Mouse (Mus musculus): Measurements from ENCODE around the gene Mep1a.
"Not testable (repeated sequence)": the region's sequence is repeated elsewhere in the genome, so short reads cannot be mapped to it uniquely, and the experiment has no call there.

The Mep1a gene

DNA sequence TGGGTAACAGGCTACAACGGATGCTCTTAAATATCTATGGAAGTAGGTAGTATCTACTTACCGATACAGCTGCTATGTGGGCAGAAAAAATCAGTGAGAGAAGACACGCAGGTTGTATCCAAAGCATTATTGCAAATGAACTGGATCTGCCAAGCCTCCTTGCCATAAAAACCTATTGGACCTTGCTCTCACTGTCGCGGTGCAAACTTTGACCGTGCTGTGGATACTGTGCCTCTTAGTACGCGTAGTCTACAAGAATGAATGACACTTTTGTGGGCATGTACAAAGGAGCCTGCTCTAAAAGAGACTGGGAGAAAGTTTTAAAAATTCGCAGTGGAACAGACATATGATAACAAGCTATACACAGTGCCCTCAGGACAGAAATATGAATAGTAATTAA lies at the start of gene Mep1a:
Gene Mep1a (minus strand): TSS at position 221 of the 400 bp plus-strand sequence.
- DNase-seq (ENCODE audit: low read depth, low spot score): no peak

DNA sequence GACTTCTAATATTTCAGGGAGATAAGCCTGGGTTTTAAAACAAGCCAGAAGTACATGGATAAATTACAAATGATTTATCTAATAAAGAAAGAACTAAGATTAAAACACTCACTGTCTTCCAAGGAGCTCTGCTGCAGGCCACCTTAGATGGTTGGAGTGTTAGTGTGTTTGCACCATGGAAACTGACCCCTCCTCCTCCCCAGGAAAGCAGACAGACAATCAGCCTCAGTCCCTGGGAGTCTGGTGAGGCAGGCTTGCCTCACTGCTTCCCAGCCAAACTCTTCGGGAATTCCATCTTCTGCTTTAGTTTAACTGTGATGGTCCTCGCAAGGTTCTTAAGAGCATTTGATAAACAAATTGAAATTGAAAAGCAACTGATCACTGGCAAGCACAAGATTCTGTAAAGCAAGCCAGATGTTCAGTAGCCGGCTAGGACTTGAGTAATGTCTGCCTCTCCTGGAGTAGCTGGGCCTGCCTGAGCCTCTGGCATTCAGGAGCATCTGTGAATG lies 48.6 kb upstream of the Mep1a start:
- no peak for DNase-seq (ENCODE audit: low read depth, low spot score)

- no peak for DNase-seq (ENCODE audit: low read depth, low spot score)
These were observed 41.4 kb upstream of the Mep1a start for GRCm38 (mm10) chr17:43544040-43544439.

- DNase-seq (ENCODE audit: low read depth, low spot score): no peak
These were observed 40.9 kb upstream of the Mep1a start, which contains the start of gene Ankrd66 for GRCm38 (mm10) chr17:43543539-43543938. TSS of gene Ankrd66 (minus strand) at chr17:43543639.

GRCm38 (mm10) chr17:43538767-43539166 lies 36.2 kb upstream of the Mep1a start:
- no peak for DNase-seq (ENCODE audit: low read depth, low spot score)

- DNase-seq (ENCODE audit: low read depth, low spot score): not testable (repeated sequence)
These were observed 34.2 kb upstream of the Mep1a start for GRCm38 (mm10) chr17:43536841-43537240.

DNA sequence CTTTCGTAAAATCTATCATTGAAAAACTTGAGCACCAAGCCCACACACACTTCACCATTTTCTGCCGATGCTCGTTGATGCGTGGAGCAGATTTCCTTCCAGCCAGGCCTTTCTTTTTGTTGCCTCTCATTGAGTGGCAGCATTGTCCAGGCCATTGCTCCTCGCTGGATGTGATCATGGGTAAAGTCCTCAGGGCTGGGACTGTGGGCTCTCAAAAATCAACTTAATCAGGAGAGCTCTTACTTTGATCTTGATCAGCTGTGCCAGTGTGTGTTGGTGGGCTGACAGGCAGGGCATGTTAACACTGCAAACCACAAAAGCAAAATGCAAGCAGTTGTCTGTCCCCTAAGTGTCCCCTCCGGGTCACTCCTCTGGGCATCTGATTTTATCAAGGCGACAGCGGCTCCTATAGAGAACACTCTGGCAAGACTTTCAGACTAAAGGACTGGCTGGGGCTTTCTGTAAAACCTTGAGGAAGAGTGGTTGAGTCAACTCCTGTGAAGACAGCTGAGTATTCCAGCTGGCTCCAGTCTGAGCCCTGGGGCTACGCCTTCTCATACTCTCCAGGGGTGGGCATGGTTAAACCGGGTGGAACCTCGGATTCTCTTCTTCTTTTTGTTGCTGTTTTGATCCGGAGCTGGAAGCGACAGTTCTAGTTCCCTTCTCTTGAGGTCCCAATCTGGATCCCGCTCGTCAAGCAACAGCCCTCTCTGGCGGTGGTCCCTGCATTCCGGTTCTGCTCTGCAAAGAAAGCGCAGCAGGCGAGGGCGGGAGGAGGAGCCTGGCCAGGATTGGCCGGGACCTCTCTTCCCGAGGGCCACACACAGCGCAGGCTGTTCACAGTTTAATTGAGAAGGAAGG lies 32.0 kb upstream of the Mep1a start:
- DNase-seq (ENCODE audit: low read depth, low spot score): no peak

DNA sequence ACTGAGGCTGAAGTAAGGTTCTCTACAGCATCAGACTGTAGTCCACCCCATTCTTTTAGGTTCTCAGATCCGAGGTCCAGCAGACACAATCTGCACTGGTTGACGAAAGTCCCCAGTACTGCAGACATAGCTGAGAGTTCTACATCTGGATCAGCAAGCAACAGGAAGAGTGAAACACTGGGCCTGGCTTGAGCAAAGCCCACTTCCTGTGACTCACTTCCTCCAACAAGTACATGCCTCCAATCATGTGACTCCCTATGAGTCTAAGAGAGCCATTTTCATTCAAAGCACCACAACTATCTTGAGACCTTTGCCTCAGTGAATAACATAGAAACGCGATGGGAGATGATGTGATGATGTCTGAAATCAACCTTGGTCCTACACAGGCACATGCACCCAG lies 28.6 kb upstream of the Mep1a start:
- no peak for DNase-seq (ENCODE audit: low read depth, low spot score)

DNA sequence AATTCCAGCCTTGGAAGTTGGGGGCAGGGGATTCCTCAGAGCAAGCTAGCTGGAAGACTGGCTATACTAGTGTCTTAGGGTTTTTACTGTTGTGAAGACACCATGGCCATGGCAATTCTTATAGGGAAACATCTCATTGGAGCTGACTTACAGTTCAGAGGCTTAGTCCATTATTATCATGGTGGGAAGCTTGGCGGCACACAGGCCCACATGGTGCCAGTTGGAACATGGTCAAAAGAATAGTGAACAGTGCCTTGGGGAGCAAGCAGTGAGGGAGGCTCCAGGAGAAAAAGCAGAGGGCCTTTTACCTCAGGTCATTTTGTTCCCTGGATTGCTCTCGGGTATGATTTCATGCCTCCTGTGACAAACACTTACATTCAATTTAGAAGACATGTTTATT lies 27.9 kb upstream of the Mep1a start:
- no peak for DNase-seq (ENCODE audit: low read depth, low spot score)

DNA sequence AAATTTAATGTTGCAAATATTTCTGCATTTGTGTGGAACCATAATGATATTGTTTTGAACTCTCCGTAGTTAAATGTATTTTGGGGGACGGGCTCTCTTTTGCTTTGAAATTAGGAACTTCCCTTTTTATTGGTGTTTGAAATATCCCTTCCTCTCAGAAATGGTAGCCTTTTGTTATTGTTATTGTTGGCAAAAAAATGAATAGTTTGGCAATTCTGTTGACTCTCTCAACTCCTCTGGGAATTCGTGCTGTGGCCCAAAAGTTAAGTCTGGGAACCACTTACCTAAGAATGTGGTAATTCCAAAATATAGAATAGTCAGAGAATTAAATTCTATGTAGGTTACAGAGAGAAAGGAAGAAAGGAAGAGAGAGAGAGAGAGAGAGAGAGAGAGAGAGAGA lies 17.6 kb upstream of the Mep1a start:
- DNase-seq (ENCODE audit: low read depth, low spot score): no peak

DNA sequence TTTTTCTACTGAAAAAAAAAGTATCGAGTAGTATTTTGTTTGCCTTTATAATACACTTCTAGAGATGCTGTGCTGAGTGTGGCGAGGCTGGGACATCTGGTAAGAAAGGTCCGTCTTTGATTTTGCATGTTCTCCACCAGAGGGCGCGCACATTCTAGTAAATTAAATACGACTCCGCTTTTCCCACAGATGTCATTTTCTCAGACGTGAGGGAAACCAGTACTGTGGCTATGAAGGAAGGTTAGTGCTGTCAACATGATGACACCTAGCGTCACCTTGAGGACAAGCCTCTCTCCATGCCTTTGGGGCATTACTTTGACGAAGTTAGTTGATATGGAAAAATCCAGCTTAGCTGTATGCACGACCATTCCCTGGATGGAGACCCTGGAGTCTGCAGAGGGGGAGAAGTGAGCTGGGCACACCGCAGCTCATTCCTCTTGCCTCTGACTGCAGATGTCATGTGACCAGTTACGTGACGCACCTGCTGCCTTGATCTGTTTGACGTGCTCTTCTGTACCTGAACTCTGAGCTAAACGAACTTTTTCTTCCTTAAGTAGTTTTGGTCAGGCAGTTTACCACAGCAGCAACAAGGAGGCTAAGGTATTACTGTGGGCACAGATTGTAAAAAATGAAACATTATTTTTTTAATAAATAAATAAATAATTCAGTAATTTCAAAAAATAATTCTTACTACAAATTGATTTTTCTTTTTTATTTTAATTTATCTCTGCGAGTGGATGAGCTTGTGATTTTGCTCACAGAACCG lies 16.2 kb upstream of the Mep1a start:
- no peak for DNase-seq (ENCODE audit: low read depth, low spot score)

GRCm38 (mm10) chr17:43510782-43511181 lies 8.2 kb upstream of the Mep1a start:
- DNase-seq (ENCODE audit: low read depth, low spot score): no peak

DNA sequence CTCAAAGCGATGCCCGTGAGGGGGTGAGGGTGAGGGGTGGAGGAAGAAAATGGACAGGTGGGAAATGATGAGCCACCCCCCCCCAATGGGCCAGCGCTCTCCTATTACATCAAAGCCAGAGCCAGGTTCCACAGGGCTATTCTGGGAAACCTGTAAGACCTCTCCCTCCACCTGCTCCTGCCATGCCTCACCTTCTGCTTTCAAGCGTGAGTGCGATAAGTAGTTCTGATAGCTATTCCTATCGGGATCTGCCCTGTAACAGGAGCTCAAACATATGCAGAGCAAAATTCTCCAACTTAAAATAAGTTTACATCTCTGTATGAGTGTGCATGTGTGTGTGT lies 2.0 kb upstream of the Mep1a start:
- no peak for DNase-seq (ENCODE audit: low read depth, low spot score)

DNA sequence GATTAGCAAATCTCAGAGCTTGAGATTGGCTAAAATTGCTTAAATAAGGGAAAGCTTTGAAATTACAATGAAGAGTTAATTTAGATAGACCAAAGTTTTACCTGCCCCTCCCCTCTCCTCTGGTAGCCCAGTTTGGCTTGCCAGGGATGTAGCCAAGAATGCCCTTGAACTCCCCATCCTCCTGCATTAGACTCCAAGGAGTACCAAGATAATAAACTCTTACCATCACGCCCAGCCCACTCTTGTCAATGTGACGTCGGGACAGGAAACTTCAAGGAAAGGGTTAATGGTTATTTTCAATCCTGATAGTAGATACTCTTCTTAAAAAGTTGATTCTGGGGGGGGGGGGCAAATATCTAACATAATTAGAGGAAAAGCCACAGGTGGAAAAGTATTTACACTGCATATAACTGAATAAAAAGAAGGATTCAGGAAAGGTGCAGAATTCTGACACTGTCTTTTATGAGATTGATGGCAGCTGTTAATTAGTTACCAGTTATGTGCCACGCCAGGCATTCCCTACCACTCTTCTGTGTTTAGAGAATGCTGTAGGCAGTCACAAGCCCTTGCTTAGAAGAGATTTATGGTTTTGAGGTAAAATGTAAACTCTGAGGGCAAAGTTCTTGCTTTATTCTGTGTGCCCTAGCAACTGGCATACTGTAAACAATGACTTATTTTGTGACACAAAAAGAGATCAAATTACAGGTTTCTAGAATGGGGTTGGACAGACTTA lies 1.4 kb upstream of the Mep1a start:
- no peak for DNase-seq (ENCODE audit: low read depth, low spot score)

GRCm38 (mm10) chr17:43501631-43502030 lies 981 bp downstream of the Mep1a start:
- no peak for DNase-seq (ENCODE audit: low read depth, low spot score)

GRCm38 (mm10) chr17:43501223-43501622 lies 1.4 kb downstream of the Mep1a start:
- DNase-seq (ENCODE audit: low read depth, low spot score): no peak

DNA sequence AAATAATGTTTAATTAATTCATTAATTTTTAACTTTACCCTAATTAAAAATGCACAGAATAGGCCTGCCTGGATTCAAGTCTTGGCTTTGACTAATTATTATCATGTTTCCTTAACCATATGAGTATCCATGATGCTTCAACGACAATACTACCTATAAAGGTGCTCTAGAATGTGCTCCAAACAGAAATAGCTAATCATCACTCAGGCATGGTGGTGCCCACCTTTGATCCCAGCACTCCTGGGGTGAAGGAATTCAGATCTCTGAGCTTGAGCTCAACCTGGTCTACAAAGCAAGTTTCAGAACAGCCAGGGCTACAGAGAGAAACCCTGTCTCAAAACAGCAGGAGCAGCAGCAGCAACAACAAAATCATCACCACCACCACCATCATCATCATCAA lies 2.1 kb downstream of the Mep1a start:
- no peak for DNase-seq (ENCODE audit: low read depth, low spot score)

GRCm38 (mm10) chr17:43497521-43497920 lies 5.1 kb downstream of the Mep1a start:
- DNase-seq (ENCODE audit: low read depth, low spot score): no peak

DNA sequence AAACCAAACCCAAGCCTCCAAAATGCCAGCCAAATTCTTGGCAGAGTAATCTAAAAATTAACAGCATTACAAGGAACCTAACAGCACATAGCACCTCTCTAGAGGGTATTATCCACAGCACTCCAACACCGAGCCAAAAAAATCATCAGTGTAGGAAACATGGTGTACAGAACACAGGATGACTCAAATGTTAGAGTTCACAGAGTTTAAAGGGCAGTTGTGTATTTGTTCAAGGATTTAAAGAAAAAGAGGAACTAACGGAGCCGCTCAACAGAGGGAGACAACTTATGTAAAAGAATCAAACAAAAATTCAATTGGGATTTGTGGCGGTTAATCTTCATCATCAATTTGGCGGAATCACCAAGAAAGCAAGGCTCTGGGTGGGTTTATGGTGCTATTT lies 7.1 kb downstream of the Mep1a start:
- DNase-seq (ENCODE audit: low read depth, low spot score): no peak

GRCm38 (mm10) chr17:43490371-43490770 lies 12.2 kb downstream of the Mep1a start:
- DNase-seq (ENCODE audit: low read depth, low spot score): not testable (repeated sequence)

DNA sequence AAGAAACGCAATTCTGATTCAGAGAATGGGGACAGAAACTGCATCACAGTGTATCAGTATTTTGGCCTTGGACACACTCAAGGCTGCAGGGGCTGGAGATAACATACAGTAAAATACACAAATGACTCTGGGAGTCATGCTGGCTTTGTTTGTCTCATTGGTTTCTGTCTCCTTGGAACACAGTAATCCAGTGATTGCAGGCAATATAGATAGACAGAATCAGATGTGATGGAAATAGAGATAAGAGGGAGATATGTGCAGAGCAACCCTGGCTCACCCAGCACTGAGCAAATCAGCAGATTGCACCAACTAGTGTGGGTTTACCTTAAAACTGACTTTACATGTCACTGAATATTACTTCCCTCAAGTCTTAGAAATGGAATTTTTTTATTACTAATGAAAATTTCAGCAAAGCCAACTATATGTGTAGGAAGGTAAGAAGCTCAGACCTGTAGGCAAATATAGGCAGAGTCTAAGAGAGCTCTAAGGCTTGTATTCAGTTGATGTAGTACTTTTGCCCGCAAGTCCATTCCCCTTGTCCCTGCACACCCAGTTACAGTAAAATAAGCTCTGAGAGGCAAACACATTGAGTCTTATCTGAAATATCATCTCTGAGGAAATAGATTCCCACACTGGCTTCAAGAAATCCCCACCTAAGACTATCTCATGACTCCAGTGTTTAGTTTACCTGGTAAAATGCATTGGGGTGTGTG lies 14.0 kb downstream of the Mep1a start:
- no peak for DNase-seq (ENCODE audit: low read depth, low spot score)

All from c-Kit-negative CD71-positive TER-119-positive erythroid progenitor cells, embryonic 14.5 days (primary cell).